Mouse (Mus musculus) neural tube, embryonic 12.5 days (tissue): ENCODE measurements at regions not wholly inside any gene's neighbourhood (a gene's known extent, or its start where the extent isn't known, plus 50 kb on each side); places are given as distances from the start of the nearest gene placed in this dataset.

Source experiments
- ATAC-seq: fragments of 200-750 bp; cut with Nextera tagmentation; 2 replicates; pipeline ENCODE4 v1.8.0; 2017; ENCODE audit warnings: low read depth, mild to moderate bottlenecking, moderate TSS enrichment, moderate library complexity; ENCODE audit not compliant: low FRiP score
- H3K27ac ChIP-seq: fragments of 300-500 bp; sonication (generic); 2 replicates; pipeline ENCODE4 v1.5.1; 2016
- H3K27me3 ChIP-seq: fragments of 300-500 bp; sonication (generic); replicated peaks from 2 replicates; pipeline ENCODE4 v1.6.1; 2016; ENCODE audit warnings: mild to moderate bottlenecking
- H3K36me3 ChIP-seq: fragments of 300-500 bp; sonication (generic); 2 replicates; pipeline ENCODE4 v1.6.1; 2016; ENCODE audit warnings: mild to moderate bottlenecking
- H3K4me1 ChIP-seq: fragments of 300-500 bp; sonication (generic); 2 replicates; pipeline ENCODE4 v1.6.1; 2016
- H3K4me2 ChIP-seq: fragments of 300-500 bp; sonication (generic); replicated peaks from 2 replicates; pipeline ENCODE4 v1.6.1; 2016; ENCODE audit warnings: mild to moderate bottlenecking
- H3K4me3 ChIP-seq: fragments of 300-500 bp; sonication (generic); 2 replicates; pipeline ENCODE4 v1.5.1; 2016
- H3K9ac ChIP-seq: fragments of 300-500 bp; sonication (generic); 2 replicates; pipeline ENCODE4 v1.6.1; 2016; ENCODE audit warnings: mild to moderate bottlenecking
- H3K9me3 ChIP-seq: fragments of 300-500 bp; sonication (generic); 2 replicates; pipeline ENCODE4 v1.6.1; 2016; ENCODE audit warnings: mild to moderate bottlenecking
- WGBS: fragments of 180-500 bp; shearing (Covaris S2); methylation state at CpG from one replicate; pipeline ENCODE4 v1.1.7; 2016; 5-methylcytosine and 5-hydroxymethylcytosine counted together

- H3K27me3 ChIP-seq = no peaks in the 10 kb centered on the region
- no peak overlapping the region for H3K4me3 ChIP-seq
- no peak overlapping the region for H3K9ac ChIP-seq
- H3K27ac ChIP-seq = no peak overlapping the region
- H3K4me1 ChIP-seq = no peaks in the 10 kb centered on the region
- H3K36me3 ChIP-seq = no peaks in the 10 kb centered on the region
- no peak for ATAC-seq
- no peak overlapping the region for H3K4me2 ChIP-seq
- H3K9me3 ChIP-seq = no peaks in the 10 kb centered on the region
- 15% methylated on average over 13 of the region's 13 CpGs for WGBS
Observed at GRCm38 (mm10) chr5:120034499-120035077, 81.7 kb upstream of the Rbm19 start.

GRCm38 (mm10) chr5:120035251-120035650 is 81.0 kb upstream of the Rbm19 start:
- no peak overlapping the region for H3K4me3 ChIP-seq
- H3K27me3 ChIP-seq = no peaks in the 10 kb centered on the region
- no peak overlapping the region for H3K27ac ChIP-seq
- H3K4me2 ChIP-seq = no peak overlapping the region
- ATAC-seq = no peak
- H3K9ac ChIP-seq = no peak overlapping the region
- no peaks in the 10 kb centered on the region for H3K36me3 ChIP-seq
- 83% methylated on average over 3 of the region's 3 CpGs for WGBS
- H3K9me3 ChIP-seq = no peaks in the 10 kb centered on the region
- H3K4me1 ChIP-seq = no peaks in the 10 kb centered on the region

DNA sequence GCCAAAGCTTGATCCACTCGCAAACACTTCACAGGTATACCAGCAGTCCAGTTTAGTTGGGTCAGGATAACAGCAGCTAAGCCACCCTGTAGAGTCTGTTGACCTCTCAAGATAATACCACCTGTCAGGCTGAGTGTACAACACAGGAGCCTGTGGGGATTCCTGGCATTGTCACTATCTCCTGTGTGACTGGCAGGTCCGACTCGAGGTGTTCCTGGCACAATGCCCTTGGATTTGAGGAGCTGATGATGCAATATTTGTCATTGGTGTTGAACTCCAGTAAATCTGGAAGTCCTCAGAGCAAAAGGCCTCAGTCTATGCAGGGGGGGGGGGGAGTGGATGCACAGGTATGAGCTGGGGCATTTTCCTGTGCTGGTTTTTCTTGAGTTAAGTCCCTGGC is 78.5 kb upstream of the Rbm19 start:
- H3K9ac ChIP-seq = no peak overlapping the region
- no peaks in the 10 kb centered on the region for H3K9me3 ChIP-seq
- no peaks in the 10 kb centered on the region for H3K27me3 ChIP-seq
- no peak overlapping the region for H3K4me2 ChIP-seq
- H3K27ac ChIP-seq = no peak overlapping the region
- no peak overlapping the region for H3K4me3 ChIP-seq
- no peaks in the 10 kb centered on the region for H3K36me3 ChIP-seq
- no peak for ATAC-seq
- 92% methylated on average over 3 of the region's 3 CpGs for WGBS
- H3K4me1 ChIP-seq = no peaks in the 10 kb centered on the region

- no peaks in the 10 kb centered on the region for H3K36me3 ChIP-seq
- no peak overlapping the region for H3K9ac ChIP-seq
- H3K9me3 ChIP-seq = no peaks in the 10 kb centered on the region
- no peak for ATAC-seq
- 89% methylated on average over 4 of the region's 4 CpGs for WGBS
- no peaks in the 10 kb centered on the region for H3K4me1 ChIP-seq
- H3K27me3 ChIP-seq = no peaks in the 10 kb centered on the region
- H3K4me2 ChIP-seq = no peak overlapping the region
- no peak overlapping the region for H3K4me3 ChIP-seq
- no peak overlapping the region for H3K27ac ChIP-seq
Observed at GRCm38 (mm10) chr5:120043786-120044185, 72.5 kb upstream of the Rbm19 start.

- Histone ChIP-seq H3K9ac (no peak overlapping the region), H3K4me2 (no peak overlapping the region), H3K9me3 (no peaks in the 10 kb centered on the region), H3K27me3 (no peaks in the 10 kb centered on the region), H3K4me1 (no peaks in the 10 kb centered on the region), H3K4me3 (no peak overlapping the region), H3K36me3 (no peaks in the 10 kb centered on the region), H3K27ac (no peak overlapping the region)
- WGBS = 90% methylated on average over 7 of the region's 7 CpGs
- ATAC-seq = no peak
Observed at GRCm38 (mm10) chr5:120049063-120049781, 67.0 kb upstream of the Rbm19 start.

- WGBS = 74% methylated on average over 8 of the region's 8 CpGs
- Histone ChIP-seq H3K36me3 (no peaks in the 10 kb centered on the region), H3K27ac (no peak overlapping the region), H3K9ac (no peak overlapping the region), H3K4me2 (no peak overlapping the region), H3K9me3 (no peaks in the 10 kb centered on the region), H3K4me1 (no peaks in the 10 kb centered on the region), H3K27me3 (no peaks in the 10 kb centered on the region), H3K4me3 (no peak overlapping the region)
- no peak for ATAC-seq
Observed at GRCm38 (mm10) chr5:120050728-120051436, 65.4 kb upstream of the Rbm19 start.

GRCm38 (mm10) chr5:120054498-120055167 is 61.6 kb upstream of the Rbm19 start:
- Histone ChIP-seq H3K9me3 (no peaks in the 10 kb centered on the region), H3K36me3 (no peaks in the 10 kb centered on the region), H3K27ac (no peak overlapping the region), H3K4me2 (no peak overlapping the region), H3K4me3 (no peak overlapping the region), H3K9ac (no peak overlapping the region), H3K27me3 (no peaks in the 10 kb centered on the region), H3K4me1 (no peaks in the 10 kb centered on the region)
- no peak for ATAC-seq
- WGBS = 74% methylated on average over 5 of the region's 5 CpGs
